Mouse (Mus musculus) neural tube, embryonic 14.5 days (tissue): ENCODE measurements at regions not wholly inside any gene's neighbourhood (a gene's known extent, or its start where the extent isn't known, plus 50 kb on each side); places are given as distances from the start of the nearest gene placed in this dataset.

ENCODE experiments used
- ATAC-seq: fragments of 200-750 bp; cut with Nextera tagmentation; 2 replicates; pipeline ENCODE4 v1.8.0; 2017; ENCODE audit warnings: low read depth, mild to moderate bottlenecking, moderate TSS enrichment, moderate library complexity
- H3K27ac ChIP-seq: fragments of 300-500 bp; sonication (generic); 2 replicates; pipeline ENCODE4 v1.5.1; 2014; ENCODE audit warnings: low read depth, mild to moderate bottlenecking, control low read depth, low read length, moderate library complexity, mixed read lengths
- H3K27me3 ChIP-seq: fragments of 300-500 bp; sonication (generic); 2 replicates; pipeline ENCODE4 v1.6.1; 2014; ENCODE audit warnings: low read length; ENCODE audit not compliant: control insufficient read depth, insufficient read depth
- H3K36me3 ChIP-seq: fragments of 300-500 bp; sonication (generic); 2 replicates; pipeline ENCODE4 v1.6.1; 2014; ENCODE audit warnings: low read length, mixed read lengths; ENCODE audit not compliant: control insufficient read depth, insufficient read depth
- H3K4me1 ChIP-seq: fragments of 300-500 bp; sonication (generic); 2 replicates; pipeline ENCODE4 v1.6.1; 2014; ENCODE audit warnings: low read length; ENCODE audit not compliant: control insufficient read depth, insufficient read depth
- H3K4me2 ChIP-seq: fragments of 300-500 bp; sonication (generic); 2 replicates; pipeline ENCODE4 v1.6.1; 2014; ENCODE audit warnings: mild to moderate bottlenecking, low read depth, low read length, control low read depth
- H3K4me3 ChIP-seq: fragments of 300-500 bp; sonication (generic); 2 replicates; pipeline ENCODE4 v1.5.1; 2014; ENCODE audit warnings: low read depth, low read length, control low read depth, mixed read lengths
- H3K9ac ChIP-seq: fragments of 300-500 bp; sonication (generic); replicated peaks from 2 replicates; pipeline ENCODE4 v1.6.1; 2014; ENCODE audit warnings: low read depth, mild to moderate bottlenecking, control low read depth, low read length, mixed read lengths
- H3K9me3 ChIP-seq: fragments of 300-500 bp; sonication (generic); 2 replicates; pipeline ENCODE4 v1.6.1; 2016; ENCODE audit warnings: low read length; ENCODE audit not compliant: control insufficient read depth
- WGBS: fragments of 180-500 bp; shearing (Covaris S2); extraction: QIAGEN DNeasy Blood & Tissue Kit; methylation state at CpG from one replicate; pipeline ENCODE4 v1.1.7; 2014; 5-methylcytosine and 5-hydroxymethylcytosine counted together

GRCm38 (mm10) chr3:67661529-67661928 lies 79.0 kb downstream of the Mfsd1 start:
- Histone ChIP-seq H3K9me3 (no peaks in the 10 kb centered on the region), H3K4me3 (no peak overlapping the region), H3K36me3 (no peaks in the 10 kb centered on the region), H3K27ac (no peak overlapping the region), H3K27me3 (no peaks in the 10 kb centered on the region), H3K4me2 (no peak overlapping the region), H3K4me1 (no peaks in the 10 kb centered on the region), H3K9ac (no peak overlapping the region)
- WGBS, result 93% methylated on average over 3 of the region's 3 CpGs
- ATAC-seq, result no peak

- H3K36me3 ChIP-seq, result no peaks in the 10 kb centered on the region
- no peak for ATAC-seq
- 46% methylated on average over 6 of the region's 6 CpGs for WGBS
These were observed 126.8 kb downstream of the Mfsd1 start for GRCm38 (mm10) chr3:67709322-67709721.

GRCm38 (mm10) chr3:67711716-67712115 lies 129.2 kb downstream of the Mfsd1 start:
- Histone ChIP-seq H3K4me2 (no peak overlapping the region), H3K9ac (no peak overlapping the region), H3K27me3 (no peaks in the 10 kb centered on the region), H3K36me3 (no peaks in the 10 kb centered on the region), H3K9me3 (no peaks in the 10 kb centered on the region), H3K4me1 (no peaks in the 10 kb centered on the region), H3K4me3 (no peak overlapping the region), H3K27ac (no peak overlapping the region)
- WGBS, result 72% methylated on average over 2 of the region's 2 CpGs
- ATAC-seq, result no peak

More at GRCm38 (mm10) chr3:67709322-67709721, 126.8 kb downstream of the Mfsd1 start:
- H3K27ac ChIP-seq, result no peak overlapping the region
- H3K27me3 ChIP-seq, result no peaks in the 10 kb centered on the region
- H3K9me3 ChIP-seq, result no peaks in the 10 kb centered on the region
- H3K4me3 ChIP-seq, result no peak overlapping the region
- H3K4me2 ChIP-seq, result no peak overlapping the region
- no peaks in the 10 kb centered on the region for H3K4me1 ChIP-seq
- H3K9ac ChIP-seq, result no peak overlapping the region

- Histone ChIP-seq H3K4me2 (no peak overlapping the region), H3K27ac (no peak overlapping the region), H3K9me3 (no peaks in the 10 kb centered on the region), H3K9ac (no peak overlapping the region), H3K4me1 (no peaks in the 10 kb centered on the region), H3K4me3 (no peak overlapping the region), H3K27me3 (no peaks in the 10 kb centered on the region), H3K36me3 (no peaks in the 10 kb centered on the region)
- no peak for ATAC-seq
- WGBS, result 48% methylated on average over 3 of the region's 3 CpGs
These were observed 149.4 kb downstream of the Mfsd1 start for GRCm38 (mm10) chr3:67731921-67732320.

- Histone ChIP-seq H3K36me3 (no peaks in the 10 kb centered on the region), H3K4me3 (no peak overlapping the region), H3K9me3 (no peaks in the 10 kb centered on the region), H3K4me1 (no peaks in the 10 kb centered on the region), H3K27me3 (no peaks in the 10 kb centered on the region), H3K27ac (no peak overlapping the region), H3K9ac (no peak overlapping the region), H3K4me2 (no peak overlapping the region)
- WGBS, result 65% methylated on average over 2 of the region's 2 CpGs
- ATAC-seq, result no peak
These were observed 150.3 kb downstream of the Mfsd1 start for GRCm38 (mm10) chr3:67732858-67733257.

- no peak for ATAC-seq
- 90% methylated on average over 2 of the region's 2 CpGs for WGBS
- H3K9ac ChIP-seq, result no peak overlapping the region
These were observed 137.8 kb upstream of the Iqcj start for GRCm38 (mm10) chr3:67754256-67754655.

GRCm38 (mm10) chr3:67768603-67769002 lies 123.4 kb upstream of the Iqcj start:
- ATAC-seq, result no peak
- Histone ChIP-seq H3K4me3 (no peak overlapping the region), H3K4me1 (no peaks in the 10 kb centered on the region), H3K27ac (no peak overlapping the region), H3K4me2 (no peak overlapping the region), H3K9ac (no peak overlapping the region), H3K27me3 (no peaks in the 10 kb centered on the region), H3K9me3 (no peaks in the 10 kb centered on the region), H3K36me3 (no peaks in the 10 kb centered on the region)
- 77% methylated on average over 2 of the region's 2 CpGs for WGBS

More at GRCm38 (mm10) chr3:67754256-67754655, 137.8 kb upstream of the Iqcj start:
- H3K4me3 ChIP-seq, result no peak overlapping the region
- no peaks in the 10 kb centered on the region for H3K4me1 ChIP-seq
- H3K27ac ChIP-seq, result no peak overlapping the region
- H3K4me2 ChIP-seq, result no peak overlapping the region
- no peaks in the 10 kb centered on the region for H3K27me3 ChIP-seq
- no peaks in the 10 kb centered on the region for H3K9me3 ChIP-seq
- no peaks in the 10 kb centered on the region for H3K36me3 ChIP-seq

- Histone ChIP-seq H3K36me3 (no peaks in the 10 kb centered on the region), H3K9me3 (no peaks in the 10 kb centered on the region), H3K4me2 (no peak overlapping the region), H3K9ac (no peak overlapping the region), H3K4me3 (no peak overlapping the region), H3K27ac (no peak overlapping the region), H3K27me3 (no peaks in the 10 kb centered on the region), H3K4me1 (no peaks in the 10 kb centered on the region)
- ATAC-seq, result no peak
- 78% methylated on average over 2 of the region's 2 CpGs for WGBS
These were observed 118.6 kb upstream of the Iqcj start for GRCm38 (mm10) chr3:67773403-67773802.

- Histone ChIP-seq H3K4me2 (no peak overlapping the region), H3K27me3 (no peaks in the 10 kb centered on the region), H3K9me3 (no peaks in the 10 kb centered on the region), H3K9ac (no peak overlapping the region), H3K27ac (no peak overlapping the region), H3K36me3 (no peaks in the 10 kb centered on the region), H3K4me1 (no peaks in the 10 kb centered on the region), H3K4me3 (no peak overlapping the region)
- no peak for ATAC-seq
- 92% methylated on average over 4 of the region's 4 CpGs for WGBS
These were observed 109.8 kb upstream of the Iqcj start for GRCm38 (mm10) chr3:67782177-67782576.
